Mouse (Mus musculus) cerebellum, postnatal 14 days (tissue): Measurements from ENCODE around the gene Mnx1.
A peak's percentile ranks its signal among the peaks of the same experiment; 100 is the strongest.

Experiments used
- DNase-seq, 2 experiments: peaks; one replicate each; pipeline ENCODE4 v3.0.0; 2021; ENCODE audit warnings: mixed read lengths in 2 of 2

Gene Mnx1

GRCm38 (mm10) chr5:29478208-29479197 is at the start of gene Mnx1:
Gene Mnx1, minus strand, starts transcription at chr5:29478470.
- peak; percentile 19 to 29 for DNase-seq

GRCm38 (mm10) chr5:29516432-29516831 is 38.2 kb upstream of the Mnx1 start:
- DNase-seq: no peak

- peak; percentile 10 to 18 for DNase-seq
Observed at GRCm38 (mm10) chr5:29515888-29516287, 37.6 kb upstream of the Mnx1 start.

- DNase-seq: no peak
Observed at GRCm38 (mm10) chr5:29507013-29507412, 28.7 kb upstream of the Mnx1 start.

- peak in 1 of 2 experiments; percentile 10 for DNase-seq
Observed at GRCm38 (mm10) chr5:29487321-29487720, 9.1 kb upstream of the Mnx1 start.

GRCm38 (mm10) chr5:29485941-29486320 is 7.7 kb upstream of the Mnx1 start:
- no peak for DNase-seq

GRCm38 (mm10) chr5:29484965-29485940 is 7.0 kb upstream of the Mnx1 start:
- DNase-seq: peak; percentile 18 to 48

- DNase-seq: no peak
Observed at GRCm38 (mm10) chr5:29483801-29484200, 5.5 kb upstream of the Mnx1 start.

- DNase-seq: peak; percentile 51 to 59
Observed at GRCm38 (mm10) chr5:29479198-29479593, 926 bp upstream of the Mnx1 start.

GRCm38 (mm10) chr5:29477474-29478207 is 629 bp downstream of the Mnx1 start:
- no peak for DNase-seq

GRCm38 (mm10) chr5:29476021-29476420 is 2.2 kb downstream of the Mnx1 start:
- DNase-seq: no peak

- no peak for DNase-seq
Observed at GRCm38 (mm10) chr5:29475556-29475955, 2.7 kb downstream of the Mnx1 start.

GRCm38 (mm10) chr5:29475041-29475440 is 3.2 kb downstream of the Mnx1 start:
- no peak for DNase-seq

GRCm38 (mm10) chr5:29474246-29474960 is 3.9 kb downstream of the Mnx1 start:
- DNase-seq: no peak

- DNase-seq: peak in 1 of 2 experiments; percentile 19
Observed at GRCm38 (mm10) chr5:29473551-29474245, 4.6 kb downstream of the Mnx1 start.

- no peak for DNase-seq
Observed at GRCm38 (mm10) chr5:29471855-29472665, 6.2 kb downstream of the Mnx1 start.

- no peak for DNase-seq
Observed at GRCm38 (mm10) chr5:29471396-29471795, 6.9 kb downstream of the Mnx1 start.

- DNase-seq: no peak
Observed at GRCm38 (mm10) chr5:29470851-29471394, 7.3 kb downstream of the Mnx1 start.

- DNase-seq: no peak
Observed at GRCm38 (mm10) chr5:29470271-29470670, 8.0 kb downstream of the Mnx1 start.

GRCm38 (mm10) chr5:29469501-29469900 is 8.8 kb downstream of the Mnx1 start:
- DNase-seq: no peak
